Mouse (Mus musculus) CH12.LX (cell line): ENCODE results near the gene Gm17018.

Experiments
- CTCF ChIP-seq, 2 experiments: IDR thresholded peaks in 1 of 2; conservative IDR thresholded peaks in 1 of 2; 2 replicates each; pipeline ENCODE4 v1.5.1; 2011 to 2012; ENCODE audit warnings: low read depth in 2 of 2, low read length in 2 of 2, improper control_type of control experiment in 1 of 2, inconsistent platforms in 1 of 2, mild to moderate bottlenecking in 1 of 2, moderate library complexity in 1 of 2
- E2F4 ChIP-seq: IDR thresholded peaks from 2 replicates; pipeline ENCODE4 v1.6.1; 2011; ENCODE audit warnings: low read depth, low read length, improper control_type of control experiment; ENCODE audit not compliant: insufficient replicate concordance
- EP300 ChIP-seq: IDR thresholded peaks from 2 replicates; pipeline ENCODE4 v1.6.1; 2011; ENCODE audit warnings: low read length, improper control_type of control experiment
- MAFK ChIP-seq: IDR thresholded peaks from 2 replicates; pipeline ENCODE4 v1.6.1; 2011; ENCODE audit warnings: low read length, improper control_type of control experiment; ENCODE audit not compliant: insufficient replicate concordance
- MAX ChIP-seq: IDR thresholded peaks from 2 replicates; pipeline ENCODE4 v1.6.1; 2011; ENCODE audit warnings: low read length, improper control_type of control experiment
- MAZ ChIP-seq: IDR thresholded peaks from 2 replicates; pipeline ENCODE4 v1.6.1; 2012; ENCODE audit warnings: low read depth, mild to moderate bottlenecking, inconsistent platforms, low read length, improper control_type of control experiment, moderate library complexity
- POLR2A ChIP-seq: IDR thresholded peaks from 2 replicates; pipeline ENCODE4 v1.6.1; 2011; ENCODE audit warnings: low read depth, mild to moderate bottlenecking, improper control_type of control experiment, low read length
- SMC3 ChIP-seq: IDR thresholded peaks from 2 replicates; pipeline ENCODE4 v1.6.1; 2011; ENCODE audit warnings: low read depth, low read length, improper control_type of control experiment
- USF1 ChIP-seq: IDR thresholded peaks from 2 replicates; pipeline ENCODE4 v1.6.1; 2014; ENCODE audit warnings: low read depth, mild to moderate bottlenecking, inconsistent platforms, low read length, improper control_type of control experiment

DNA sequence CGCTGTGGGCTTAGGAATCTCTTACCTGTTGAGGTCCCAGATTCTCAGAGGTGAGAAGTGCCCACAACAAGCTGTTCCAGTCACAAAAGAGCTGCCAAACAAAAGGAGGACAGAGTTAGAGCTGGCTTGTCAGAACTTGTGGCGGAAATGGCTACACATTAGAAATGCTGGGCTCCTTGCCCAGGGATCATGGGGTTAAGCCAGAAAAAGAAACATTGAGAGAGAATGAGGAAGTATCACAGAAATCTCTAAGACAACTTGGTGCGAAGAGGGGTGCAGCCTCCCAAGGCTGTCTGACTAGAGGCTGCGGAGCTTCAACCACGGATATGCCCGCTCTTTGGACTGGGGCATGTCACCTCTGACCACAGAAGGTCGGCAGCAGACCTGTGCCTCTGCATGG is 31.3 kb downstream of the Gm17018 start:
- no peak for TF ChIP-seq MAX
- no peak for TF ChIP-seq CTCF (conservative IDR thresholded peaks at IDR 0.05 in 1 of 2, IDR thresholded peaks at IDR 0.05 in 1 of 2; ENCODE audit: low read depth in 2 of 2, low read length in 2 of 2)
- no peak for TF ChIP-seq MAZ
- TF ChIP-seq EP300: no peak
- no peak for TF ChIP-seq POLR2A
- no peak for TF ChIP-seq MAFK
- no peak for TF ChIP-seq USF1
- no peak for TF ChIP-seq SMC3
- TF ChIP-seq E2F4: no peak
